Mouse (Mus musculus): ENCODE data around the gene Sbk1. TPM values are rescaled to one million over a fixed set of nuclear protein-coding genes. Genes with fewer than 3 reads are reported as not detected.
"Not testable (repeated sequence)": the region's sequence is repeated elsewhere in the genome, so short reads cannot be mapped to it uniquely, and the experiment has no call there.

Gene Sbk1
- total RNA-seq, 2 experiments from 2014 or later, result 142 to 147 TPM

DNA sequence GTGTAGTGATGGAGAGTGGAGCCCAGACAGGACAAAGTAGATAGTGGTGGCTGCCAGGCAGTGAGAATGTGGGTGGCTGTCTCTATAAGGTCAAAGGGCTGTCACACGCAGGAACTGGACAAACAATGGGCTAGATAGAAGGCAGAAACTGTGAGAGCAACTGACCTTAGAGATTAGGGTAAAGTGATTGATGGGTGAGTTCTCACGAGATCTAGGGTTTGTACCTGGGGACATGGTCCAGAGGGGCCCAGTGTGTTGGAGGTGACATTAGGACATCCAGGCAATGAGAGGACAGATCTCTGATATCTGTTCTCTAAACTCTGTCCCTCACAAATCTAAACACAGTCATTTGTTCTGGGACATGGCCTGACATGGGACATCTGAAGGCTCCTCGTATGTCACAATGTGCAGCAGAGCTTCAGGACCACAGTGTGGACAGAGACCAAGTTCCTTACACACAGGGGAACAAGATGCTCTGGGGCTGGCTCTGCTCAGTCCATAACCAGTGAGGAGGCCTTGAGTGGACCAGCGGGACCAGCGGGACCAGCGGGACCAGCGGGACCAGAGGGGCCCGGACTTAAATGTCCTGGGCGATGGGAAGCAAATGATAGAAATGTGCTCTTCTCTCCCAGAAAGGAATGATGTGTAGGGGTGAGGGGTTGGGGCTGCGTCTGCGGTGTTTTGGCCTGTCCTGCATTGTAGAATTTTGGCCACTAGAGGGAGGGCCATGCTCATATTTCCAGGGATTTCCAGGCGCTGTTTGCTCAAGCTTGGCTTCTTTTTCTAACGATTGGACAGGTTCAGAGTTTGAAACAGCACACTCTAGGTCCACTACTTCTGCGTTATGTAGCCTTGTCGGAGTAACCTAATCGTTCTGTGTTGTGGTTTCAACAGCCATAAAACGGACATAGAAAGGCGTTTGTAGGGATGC, 11.9 kb upstream of the Sbk1 start:
- intact Hi-C loops (cut with DNase I), result loop anchor here (2.0 to 5.0 kb wide), 2 partner anchors 38 to 117 kb away; partner anchors contain the start of gene Spns1
- peak in 1 of 2 experiments; percentile 57 for DNase-seq (ENCODE audit: extremely low spot score in 1 of 2, low spot score in 2 of 2)

DNA sequence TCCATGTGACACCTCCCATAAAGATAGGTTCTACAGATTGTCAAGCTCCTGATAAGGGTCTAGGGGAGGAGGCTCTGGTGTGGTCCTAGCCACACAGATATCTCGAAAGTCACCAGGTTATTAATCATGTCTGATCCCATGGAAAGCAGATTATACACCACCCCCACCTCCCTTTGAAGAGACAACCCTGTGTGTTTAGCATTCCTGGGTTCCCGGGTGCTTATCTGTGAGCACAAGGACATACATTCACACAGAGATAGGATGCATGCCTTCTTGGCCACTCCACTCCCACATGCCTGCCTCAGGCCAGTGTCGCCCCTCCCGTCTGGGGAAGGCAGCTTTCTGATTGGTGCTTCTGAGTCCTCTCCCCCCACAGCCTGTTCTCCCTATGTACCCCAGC, 10.6 kb upstream of the Sbk1 start:
- no peak for DNase-seq (ENCODE audit: extremely low spot score in 1 of 2, low spot score in 2 of 2)
- intact Hi-C loops (cut with DNase I), result loop anchor here (2.0 to 5.0 kb wide), 2 partner anchors 37 to 115 kb away; partner anchors contain the start of gene Spns1

DNA sequence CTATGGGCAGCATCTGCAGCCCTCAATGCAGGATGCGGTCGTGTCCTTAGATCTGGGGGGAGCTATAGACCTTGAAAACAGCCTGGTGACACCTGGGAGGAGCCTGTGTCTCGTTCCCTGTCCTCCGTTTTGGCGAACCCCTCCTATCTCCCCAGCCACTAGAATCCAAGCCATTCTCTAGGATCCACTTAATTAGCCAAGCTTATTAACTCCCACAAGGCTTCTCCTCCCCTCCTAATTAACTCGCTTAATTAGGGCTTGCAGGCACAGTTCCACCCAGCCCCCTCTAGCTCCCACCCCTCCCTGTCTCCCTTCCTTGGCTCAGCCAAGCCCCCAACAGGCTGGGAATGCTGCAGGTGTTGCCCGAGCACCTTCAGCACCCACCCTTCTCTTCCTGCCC, 8.5 kb upstream of the Sbk1 start:
- intact Hi-C loops (cut with DNase I), result loop anchor here (5.0 kb wide), 1 partner anchor 113 kb away; the partner anchor contains the start of gene Spns1
- no peak for DNase-seq (ENCODE audit: extremely low spot score in 1 of 2, low spot score in 2 of 2)

DNA sequence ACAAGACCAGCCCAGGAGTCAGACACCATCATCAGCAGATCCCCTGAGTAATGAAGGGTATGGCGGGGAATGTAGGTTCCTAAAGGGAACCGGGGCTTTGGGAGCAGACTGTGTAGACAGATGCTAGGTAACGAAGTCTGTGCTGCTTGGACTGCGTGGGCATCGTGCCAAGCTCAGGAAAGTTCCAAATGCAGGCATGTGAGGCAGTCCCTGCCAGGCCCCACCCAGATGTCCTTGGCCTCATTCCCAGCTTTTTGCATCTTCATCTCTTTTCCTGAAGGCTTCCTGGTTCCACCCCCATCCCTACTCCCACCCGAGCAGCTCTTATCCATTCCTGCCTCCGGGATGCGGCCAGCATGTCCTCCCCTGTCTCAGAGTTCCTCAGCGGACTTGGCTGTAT, 6.5 kb upstream of the Sbk1 start:
- intact Hi-C loops (cut with DNase I), result no loop called here
- peak; percentile 91 to 92 for DNase-seq (ENCODE audit: extremely low spot score in 1 of 2, low spot score in 2 of 2)

DNA sequence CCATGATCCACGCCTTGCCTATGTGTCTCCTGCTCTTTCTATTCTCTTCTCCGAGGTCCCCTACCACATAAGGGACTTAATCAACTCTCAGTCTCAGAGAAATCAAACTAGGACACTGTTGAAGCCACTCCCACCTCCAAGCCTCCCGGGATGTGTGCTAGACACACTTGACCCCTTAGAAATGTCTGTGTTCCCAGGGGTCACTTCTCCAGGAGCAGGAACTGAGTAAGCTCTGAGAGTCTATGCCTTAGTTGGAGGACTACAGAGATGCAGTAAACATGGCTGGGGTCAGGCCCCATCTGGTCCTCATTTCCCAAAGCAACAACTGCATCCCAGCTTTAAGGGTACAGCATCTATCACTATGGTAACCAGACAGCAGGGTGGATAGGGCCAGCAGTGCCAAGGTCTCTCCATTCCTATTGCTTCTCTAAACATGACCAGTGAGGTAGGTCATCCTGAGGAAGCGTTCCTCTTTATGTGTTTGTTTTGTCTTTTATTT, 6.0 kb upstream of the Sbk1 start:
- intact Hi-C loops (cut with DNase I), result no loop called here
- DNase-seq (ENCODE audit: extremely low spot score in 1 of 2, low spot score in 2 of 2), result no peak

DNA sequence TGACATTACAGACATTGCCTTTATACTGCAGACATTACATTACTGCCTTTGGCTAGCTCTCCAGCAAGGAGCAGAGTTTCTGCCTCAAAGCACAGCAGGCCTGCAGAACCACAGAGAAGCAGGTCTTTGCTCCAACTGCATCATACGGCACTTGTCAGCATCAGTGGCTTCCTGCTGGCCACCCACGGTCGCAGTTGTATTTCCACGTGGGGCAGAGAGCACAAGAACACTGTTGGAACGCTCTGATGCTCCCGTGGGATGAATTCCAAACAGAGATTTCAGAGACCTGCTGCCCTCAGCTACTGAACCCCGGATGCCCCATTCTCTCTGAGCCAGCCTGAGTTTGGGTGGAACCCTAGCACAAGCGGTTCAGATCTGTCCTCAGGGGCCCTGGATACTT, 4.8 kb upstream of the Sbk1 start:
- intact Hi-C loops (cut with DNase I), result no loop called here
- no peak for DNase-seq (ENCODE audit: extremely low spot score in 1 of 2, low spot score in 2 of 2)

DNA sequence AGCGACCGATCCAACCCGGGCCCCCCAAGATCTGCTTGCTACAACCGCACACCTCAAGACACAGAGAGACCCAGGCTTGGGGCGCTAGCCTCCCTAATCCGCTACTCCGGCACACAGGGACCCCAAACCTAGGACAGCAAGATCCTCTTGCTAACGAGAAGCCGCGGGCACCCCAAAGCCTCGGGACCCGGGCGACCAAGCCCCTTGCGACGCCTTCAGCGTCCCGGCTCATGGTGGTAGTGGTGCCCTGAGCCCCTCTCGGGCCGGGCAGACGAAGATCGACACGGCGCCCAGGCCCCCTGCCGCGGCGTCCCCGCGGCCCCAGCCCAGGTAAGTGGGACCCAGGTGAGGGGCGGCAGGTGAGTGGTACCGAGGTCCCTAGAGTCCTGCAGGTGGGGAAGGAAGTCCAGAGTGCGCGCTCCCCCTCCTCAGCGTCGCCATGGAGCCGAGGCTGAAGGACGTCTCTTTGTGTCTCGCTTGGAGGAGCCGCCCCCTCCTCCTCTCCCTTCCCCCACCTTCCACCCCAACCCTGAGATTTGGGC, 422 bp downstream of the Sbk1 start:
- intact Hi-C loops (cut with DNase I), result no loop called here

DNA sequence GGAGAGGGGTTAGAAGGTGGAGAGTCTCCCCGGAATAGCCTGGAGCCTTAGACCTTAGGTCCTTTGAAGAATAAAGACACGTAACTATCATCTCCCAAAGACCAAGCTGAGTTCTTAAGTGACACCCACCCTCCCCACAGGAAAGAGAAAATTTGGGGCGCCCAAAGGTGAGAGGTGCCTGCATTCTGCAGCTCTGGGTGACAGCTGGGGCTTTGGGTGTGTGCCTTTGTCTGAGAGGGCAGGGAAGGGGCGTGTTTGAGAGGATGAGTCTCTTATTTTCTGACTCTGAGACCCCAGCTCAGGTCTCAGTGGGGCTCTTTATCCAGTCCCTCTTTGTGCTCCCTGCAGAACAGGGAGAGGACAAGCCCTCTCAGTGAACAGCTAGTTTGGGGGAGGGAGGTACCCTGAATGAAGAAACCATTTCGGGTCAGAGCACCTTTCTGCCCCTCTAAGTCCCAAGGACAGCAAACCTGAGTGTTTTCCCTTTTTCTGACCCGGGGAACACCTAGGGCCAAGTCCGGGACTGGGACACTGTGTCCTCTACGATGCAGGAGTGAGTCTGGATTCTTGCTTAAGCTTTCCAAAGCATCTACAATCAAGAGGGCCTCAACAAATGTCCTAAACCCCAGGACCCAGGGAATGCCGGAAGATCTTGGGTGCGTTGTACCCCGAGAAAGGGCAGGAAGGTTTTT, 1.1 kb downstream of the Sbk1 start:
- intact Hi-C loops (cut with DNase I), result no loop called here
- no peak for DNase-seq (ENCODE audit: extremely low spot score in 1 of 2, low spot score in 2 of 2)

More for the DNA sequence above, 422 bp downstream of the Sbk1 start:
- DNase-seq (ENCODE audit: extremely low spot score in 1 of 2, low spot score in 2 of 2), result no peak

DNA sequence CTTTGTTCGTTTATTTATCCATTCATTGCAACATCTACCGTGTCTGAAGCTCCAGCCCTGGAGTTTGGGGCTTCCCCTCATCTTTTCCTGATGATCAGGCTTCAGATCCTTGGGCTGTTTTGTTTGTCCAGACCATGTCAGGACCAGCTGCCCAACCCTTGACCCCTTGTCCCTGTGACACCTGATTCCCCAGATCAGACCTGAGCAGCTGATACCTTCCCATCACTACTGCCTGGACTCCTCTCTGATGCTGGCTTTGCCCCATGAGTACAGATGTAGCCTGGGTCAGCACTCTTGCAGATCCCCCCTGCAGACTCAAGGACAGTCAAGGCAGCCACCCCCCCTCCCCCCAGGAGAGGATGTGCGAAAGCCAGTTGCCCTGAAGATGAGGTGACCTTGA, 1.7 kb downstream of the Sbk1 start:
- intact Hi-C loops (cut with DNase I), result no loop called here
- DNase-seq (ENCODE audit: extremely low spot score in 1 of 2, low spot score in 2 of 2), result no peak

DNA sequence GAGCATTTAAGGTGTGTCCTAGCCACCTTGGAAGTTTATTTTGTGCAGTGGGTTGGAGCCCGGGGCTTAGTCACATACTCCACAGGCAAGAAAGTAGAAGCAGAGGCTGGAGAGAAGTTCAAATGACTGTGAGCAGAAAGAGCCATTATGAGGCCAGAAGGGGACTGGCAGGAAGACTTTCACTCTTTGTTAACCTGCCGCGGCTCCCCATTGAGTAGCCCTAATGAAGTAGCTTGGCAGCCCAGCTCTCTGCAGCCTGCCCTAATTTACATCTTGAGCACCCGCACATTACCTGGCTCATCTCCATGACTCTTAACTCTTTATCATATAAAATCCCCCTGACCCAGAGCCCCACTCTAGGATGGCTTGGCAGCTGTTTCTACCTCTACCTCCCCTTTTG, 2.2 kb downstream of the Sbk1 start:
- no peak for DNase-seq (ENCODE audit: extremely low spot score in 1 of 2, low spot score in 2 of 2)
- intact Hi-C loops (cut with DNase I), result no loop called here

DNA sequence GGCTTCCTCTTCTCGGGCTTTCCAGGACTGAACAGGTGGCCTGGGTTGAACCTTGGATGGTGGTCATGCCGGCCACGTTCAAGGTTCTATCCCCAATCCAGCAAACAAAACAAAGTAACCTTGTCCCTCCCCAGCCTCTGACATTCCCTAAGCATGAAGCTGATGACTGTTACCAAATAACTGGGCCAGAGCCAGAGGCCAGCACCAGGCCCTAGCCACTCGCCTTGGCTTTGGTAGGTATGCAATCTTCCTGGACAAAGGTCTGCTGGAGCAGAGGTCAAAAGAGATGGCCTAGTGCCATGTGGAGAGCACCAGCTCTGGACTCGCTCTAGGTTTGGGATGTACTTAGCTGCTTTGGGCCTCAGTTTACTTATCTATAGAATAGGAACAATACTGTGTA, 3.3 kb downstream of the Sbk1 start:
- intact Hi-C loops (cut with DNase I), result no loop called here
- DNase-seq (ENCODE audit: extremely low spot score in 1 of 2, low spot score in 2 of 2), result no peak

DNA sequence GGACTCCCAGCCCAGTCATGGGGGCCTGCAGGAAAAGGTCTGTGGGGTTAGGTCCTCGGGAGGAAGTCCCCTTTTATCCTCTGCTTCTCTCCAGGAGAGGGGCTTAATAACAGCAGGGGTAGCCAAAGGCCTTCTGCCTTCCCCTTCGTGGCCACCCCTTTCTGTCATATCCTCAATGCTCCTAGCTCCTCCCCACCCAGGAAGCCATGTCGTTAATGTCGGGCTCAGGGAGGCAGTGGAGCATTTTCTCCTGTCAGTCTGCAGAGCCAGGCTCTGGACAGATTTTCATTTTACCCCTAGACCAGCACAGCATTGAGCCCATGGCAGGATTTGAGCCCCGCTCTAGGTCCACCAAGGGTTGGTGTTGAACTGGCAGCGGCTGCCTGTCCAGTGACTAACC, 3.9 kb downstream of the Sbk1 start:
- intact Hi-C loops (cut with DNase I), result no loop called here

DNA sequence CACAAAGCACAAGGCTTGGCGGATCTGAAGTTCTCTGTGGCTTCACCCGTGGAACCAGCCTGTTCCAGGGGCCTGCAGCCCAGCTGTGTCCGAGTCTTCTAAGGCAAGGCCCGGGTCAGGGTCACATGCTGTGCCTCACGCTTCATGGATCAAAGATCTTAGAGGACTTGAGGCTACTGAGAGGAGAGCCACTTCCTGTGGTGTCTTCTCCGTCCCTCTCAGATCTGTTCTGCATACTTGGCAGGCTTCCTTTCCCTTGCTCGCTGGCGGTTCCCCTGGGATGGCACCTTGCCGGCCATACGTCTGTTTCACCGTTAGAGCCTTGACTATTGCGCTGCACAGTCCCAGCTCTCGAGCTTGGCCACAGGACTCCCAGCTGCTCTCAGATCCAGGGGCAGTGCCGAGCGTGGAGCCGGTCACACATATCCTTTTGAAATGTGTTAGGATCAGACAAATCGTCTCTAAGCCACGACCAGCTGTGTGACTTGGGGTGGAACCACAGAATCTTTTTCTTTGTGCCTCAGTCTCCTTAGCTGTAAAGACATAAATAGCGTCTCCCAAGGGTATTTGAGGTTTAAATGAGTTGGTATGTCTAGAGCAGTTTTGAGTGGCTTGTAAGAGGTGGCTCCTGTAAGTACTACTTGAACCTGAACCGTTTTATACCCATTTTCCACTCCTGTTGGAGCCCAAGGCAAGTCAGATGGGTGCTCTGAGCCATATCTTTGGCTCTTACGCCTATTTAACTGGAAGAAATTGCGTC, 5.3 kb downstream of the Sbk1 start:
- intact Hi-C loops (cut with DNase I), result no loop called here
- DNase-seq (ENCODE audit: extremely low spot score in 1 of 2, low spot score in 2 of 2), result peak in 1 of 2 experiments; percentile 52

More for the DNA sequence above, 3.9 kb downstream of the Sbk1 start:
- DNase-seq (ENCODE audit: extremely low spot score in 1 of 2, low spot score in 2 of 2), result no peak

DNA sequence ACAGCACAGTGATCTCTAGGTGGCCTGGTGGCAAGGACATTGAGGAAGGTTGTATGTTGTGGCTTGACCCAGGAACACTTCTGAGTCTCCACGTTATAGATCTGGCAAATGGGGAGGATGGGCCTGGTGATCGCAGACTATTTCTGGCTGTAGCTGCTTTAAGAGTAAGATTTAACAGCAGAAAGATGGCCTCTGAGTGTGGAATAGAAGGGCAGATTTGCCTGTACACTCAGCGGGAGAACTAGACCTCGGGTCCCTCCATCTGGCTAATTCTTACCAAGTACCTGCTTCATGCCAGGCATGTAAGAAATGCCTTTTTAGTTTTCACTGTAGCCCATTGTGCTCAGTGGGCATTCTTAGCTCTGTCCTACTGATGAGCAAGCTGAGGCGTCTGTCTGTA, 6.4 kb downstream of the Sbk1 start:
- intact Hi-C loops (cut with DNase I), result no loop called here
- no peak for DNase-seq (ENCODE audit: extremely low spot score in 1 of 2, low spot score in 2 of 2)

DNA sequence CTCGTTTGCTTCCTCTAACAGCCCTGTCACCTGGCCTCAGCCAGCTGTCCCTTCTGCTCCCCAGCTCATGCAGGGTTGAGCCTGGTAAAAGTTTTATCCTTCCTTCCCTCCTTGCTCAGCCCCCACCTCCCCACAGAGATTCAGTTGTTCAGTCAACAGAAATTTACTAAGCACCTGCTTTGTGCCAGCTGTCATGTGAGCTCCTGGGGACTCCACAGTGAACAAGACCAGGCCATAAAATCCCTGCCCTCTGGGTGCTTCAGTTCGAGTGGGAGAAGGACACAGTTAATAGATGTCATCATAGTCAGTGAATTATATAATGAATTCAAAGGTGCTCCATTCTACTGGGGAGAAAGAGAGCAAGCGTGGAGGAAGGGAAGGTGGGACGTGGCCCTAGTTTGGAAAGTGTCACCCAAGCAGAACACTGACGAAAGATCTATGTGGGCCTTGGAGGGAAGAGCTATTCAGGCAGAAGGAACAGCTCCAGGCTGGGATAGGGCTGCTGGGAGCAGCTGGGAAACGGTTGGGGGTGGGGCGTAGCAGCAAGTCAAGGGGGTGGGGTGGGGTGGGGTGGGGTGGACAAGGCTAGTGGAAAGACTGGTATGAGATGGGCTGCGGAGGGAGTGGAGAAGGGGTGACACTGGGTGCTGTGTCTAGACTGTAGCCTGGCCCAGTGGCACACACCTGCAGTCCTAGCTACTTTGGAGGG, 7.5 kb downstream of the Sbk1 start:
- no peak for DNase-seq (ENCODE audit: extremely low spot score in 1 of 2, low spot score in 2 of 2)
- intact Hi-C loops (cut with DNase I), result no loop called here

DNA sequence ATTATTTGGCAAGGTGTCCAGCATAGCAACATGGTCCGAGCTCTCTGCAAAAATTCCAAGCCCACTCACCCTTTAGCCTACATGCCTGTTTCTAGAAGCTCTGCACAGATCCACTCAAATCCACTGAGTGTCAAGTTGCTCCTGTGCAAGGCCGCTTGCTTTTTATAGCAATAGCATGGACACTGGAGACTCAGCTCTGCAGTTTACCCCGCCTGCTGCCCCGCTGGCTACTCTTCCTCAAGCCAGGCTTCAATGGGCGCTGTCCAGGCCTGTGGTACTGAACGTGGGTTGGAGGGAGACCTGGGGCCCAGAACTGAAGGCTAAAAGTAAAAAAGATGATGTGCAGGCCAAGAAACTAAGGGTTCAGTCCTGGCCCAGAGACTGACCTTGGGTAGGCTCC, 8.3 kb downstream of the Sbk1 start:
- DNase-seq (ENCODE audit: extremely low spot score in 1 of 2, low spot score in 2 of 2), result no peak
- intact Hi-C loops (cut with DNase I), result no loop called here

DNA sequence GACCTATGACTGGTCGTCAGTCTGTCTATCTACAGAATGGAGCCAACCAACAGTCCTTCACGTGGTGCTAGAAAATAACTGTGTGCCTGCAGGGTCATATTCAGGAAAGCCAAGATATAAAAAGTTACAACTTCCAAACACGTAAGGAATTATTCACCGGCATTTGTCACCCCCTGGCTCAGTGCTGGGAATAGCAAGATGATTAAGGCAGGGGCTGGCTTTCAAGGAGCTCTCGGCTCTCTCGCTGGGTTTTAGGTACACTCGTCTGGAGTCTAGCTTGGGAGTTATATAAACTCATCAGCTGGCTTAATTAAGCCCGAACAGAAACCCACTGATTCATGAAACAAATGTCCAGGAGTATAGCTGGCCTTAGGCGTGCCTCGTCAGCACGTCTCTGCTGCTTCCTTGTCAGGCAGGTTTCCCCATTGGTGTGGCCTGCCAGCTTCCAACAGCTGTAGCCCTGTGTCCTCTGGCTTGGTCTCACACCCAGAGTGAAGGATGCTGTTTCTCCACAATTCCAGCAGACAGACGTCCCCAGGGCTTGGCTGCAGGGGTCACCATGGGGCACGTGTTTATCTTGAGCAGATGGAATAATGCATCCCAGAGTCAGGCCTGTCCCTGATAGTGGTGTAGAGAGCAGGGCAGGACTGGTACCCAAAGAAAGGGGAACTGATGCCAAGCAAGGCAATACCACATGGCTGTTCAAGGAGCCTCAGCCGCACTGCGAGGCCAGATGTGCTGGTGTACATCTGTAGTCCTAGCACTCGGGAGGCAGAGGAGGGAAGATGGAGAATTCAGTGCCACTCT, 9.7 kb downstream of the Sbk1 start:
- intact Hi-C loops (cut with DNase I), result no loop called here

DNA sequence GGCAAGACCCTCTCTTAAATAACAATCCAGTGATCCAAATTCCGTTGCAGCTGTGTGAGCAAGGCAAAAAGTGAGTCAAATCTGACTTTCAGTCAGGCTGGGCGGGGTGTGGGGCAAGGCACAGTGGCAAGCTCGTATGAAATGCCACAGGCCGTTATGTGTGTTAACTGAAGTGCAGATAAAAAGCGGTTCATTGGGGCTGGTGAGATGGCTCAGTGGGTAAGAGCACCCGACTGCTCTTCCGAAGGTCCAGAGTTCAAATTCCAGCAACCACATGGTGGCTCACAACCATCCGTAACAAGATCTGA, 10.2 kb downstream of the Sbk1 start:
- DNase-seq (ENCODE audit: extremely low spot score in 1 of 2, low spot score in 2 of 2); intact Hi-C loops (cut with DNase I): not testable (repeated sequence)

More for the DNA sequence above, 9.7 kb downstream of the Sbk1 start:
- no peak for DNase-seq (ENCODE audit: extremely low spot score in 1 of 2, low spot score in 2 of 2)
